Mouse (Mus musculus): ENCODE measurements around the gene Tldc2. TPM values are rescaled to one million over a fixed set of nuclear protein-coding genes. Genes with fewer than 3 reads are reported as not detected.

The Tldc2 gene
- polyA plus RNA-seq, 1 experiment from 2014 or later = not detected

DNA sequence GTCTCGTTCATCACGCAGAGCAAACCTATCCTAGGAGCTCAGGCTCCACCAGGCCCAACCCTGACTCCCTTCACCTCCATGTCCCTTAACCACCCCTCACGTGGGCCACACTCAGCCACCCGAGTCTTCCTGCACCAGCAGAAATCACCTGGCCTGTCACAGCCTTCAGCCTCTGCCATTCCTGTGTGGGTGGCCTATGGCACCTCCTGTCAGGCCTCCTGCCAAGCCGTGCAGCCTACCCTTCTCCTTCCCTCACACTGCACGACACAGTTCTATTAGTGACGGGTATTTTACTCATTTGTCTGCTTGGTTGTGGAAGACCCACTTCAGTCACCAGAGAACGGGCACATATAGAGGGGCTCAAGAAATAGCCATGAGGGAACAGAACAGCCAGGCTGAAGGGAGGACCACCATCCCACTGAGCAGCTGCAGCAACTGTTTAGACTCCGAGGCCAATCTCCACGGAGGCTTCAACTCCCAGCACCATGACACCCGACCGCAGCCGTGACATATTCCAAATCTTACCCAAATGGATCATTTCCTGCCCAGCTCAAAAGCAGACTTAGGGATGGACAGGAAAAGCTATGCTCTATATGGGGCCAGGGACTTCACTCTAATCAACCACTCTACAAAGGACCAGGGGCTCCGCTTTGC lies 18.0 kb upstream of the Tldc2 start:
- H3K27ac ChIP-seq = peak overlapping the region; percentile 97
- no peaks in the 10 kb centered on the region for H3K36me3 ChIP-seq (ENCODE audit: inconsistent target)
- H3K4me3 ChIP-seq (ENCODE audit: inconsistent target) = no peak overlapping the region
- peaks cover 80% of the 10 kb centered on the region for H3K79me2 ChIP-seq (ENCODE audit: inconsistent target)
- 87% methylated on average over 14 of the region's 14 CpGs for WGBS (ENCODE audit: missing documents)

DNA sequence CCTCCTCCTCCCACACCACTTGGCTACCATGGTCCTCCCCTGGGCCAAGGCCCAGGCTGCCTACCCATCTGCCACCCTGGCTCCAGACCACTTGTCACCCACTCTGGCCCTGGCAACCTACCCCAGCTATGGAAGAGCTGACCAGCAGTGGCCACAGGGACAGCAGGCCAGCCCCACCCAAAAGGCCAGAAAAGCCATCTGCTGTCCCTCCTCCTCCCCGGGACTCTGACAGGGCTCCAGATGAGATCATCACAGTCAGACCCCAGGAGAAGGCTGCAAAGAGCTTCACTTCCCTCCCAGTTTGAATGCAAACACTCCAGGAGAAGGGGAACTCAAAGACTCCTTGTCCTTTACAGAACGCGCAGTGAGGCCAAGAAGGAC lies 17.5 kb upstream of the Tldc2 start:
- H3K4me3 ChIP-seq (ENCODE audit: inconsistent target) = no peak overlapping the region
- H3K36me3 ChIP-seq (ENCODE audit: inconsistent target) = no peaks in the 10 kb centered on the region
- peaks cover 84% of the 10 kb centered on the region for H3K79me2 ChIP-seq (ENCODE audit: inconsistent target)
- WGBS (ENCODE audit: missing documents) = 0% methylated on average over 3 of the region's 3 CpGs
- peak overlapping the region; percentile 97 for H3K27ac ChIP-seq

GRCm38 (mm10) chr2:157069755-157070315 lies 17.0 kb upstream of the Tldc2 start:
- Histone ChIP-seq H3K4me3 (ENCODE audit: inconsistent target) (no peak overlapping the region), H3K79me2 (ENCODE audit: inconsistent target) (peaks cover 84% of the 10 kb centered on the region), H3K36me3 (ENCODE audit: inconsistent target) (no peaks in the 10 kb centered on the region), H3K27ac (peak overlapping the region; percentile 97)
- 19% methylated on average over 3 of the region's 3 CpGs for WGBS (ENCODE audit: missing documents)

- Histone ChIP-seq H3K79me2 (ENCODE audit: inconsistent target) (peaks cover 84% of the 10 kb centered on the region), H3K27ac (peak overlapping the region; percentile 97), H3K36me3 (ENCODE audit: inconsistent target) (no peaks in the 10 kb centered on the region), H3K4me3 (ENCODE audit: inconsistent target) (no peak overlapping the region)
- 7% methylated on average over 8 of the region's 9 CpGs for WGBS (ENCODE audit: missing documents)
These were observed 16.5 kb upstream of the Tldc2 start for GRCm38 (mm10) chr2:157070365-157070764.

- Histone ChIP-seq H3K27ac (peak overlapping the region; percentile 97), H3K4me3 (ENCODE audit: inconsistent target) (no peak overlapping the region), H3K79me2 (ENCODE audit: inconsistent target) (peaks cover 84% of the 10 kb centered on the region), H3K36me3 (ENCODE audit: inconsistent target) (no peaks in the 10 kb centered on the region)
- WGBS (ENCODE audit: missing documents) = 7% methylated on average over 2 of the region's 2 CpGs
These were observed 15.3 kb upstream of the Tldc2 start for GRCm38 (mm10) chr2:157071556-157071955.

DNA sequence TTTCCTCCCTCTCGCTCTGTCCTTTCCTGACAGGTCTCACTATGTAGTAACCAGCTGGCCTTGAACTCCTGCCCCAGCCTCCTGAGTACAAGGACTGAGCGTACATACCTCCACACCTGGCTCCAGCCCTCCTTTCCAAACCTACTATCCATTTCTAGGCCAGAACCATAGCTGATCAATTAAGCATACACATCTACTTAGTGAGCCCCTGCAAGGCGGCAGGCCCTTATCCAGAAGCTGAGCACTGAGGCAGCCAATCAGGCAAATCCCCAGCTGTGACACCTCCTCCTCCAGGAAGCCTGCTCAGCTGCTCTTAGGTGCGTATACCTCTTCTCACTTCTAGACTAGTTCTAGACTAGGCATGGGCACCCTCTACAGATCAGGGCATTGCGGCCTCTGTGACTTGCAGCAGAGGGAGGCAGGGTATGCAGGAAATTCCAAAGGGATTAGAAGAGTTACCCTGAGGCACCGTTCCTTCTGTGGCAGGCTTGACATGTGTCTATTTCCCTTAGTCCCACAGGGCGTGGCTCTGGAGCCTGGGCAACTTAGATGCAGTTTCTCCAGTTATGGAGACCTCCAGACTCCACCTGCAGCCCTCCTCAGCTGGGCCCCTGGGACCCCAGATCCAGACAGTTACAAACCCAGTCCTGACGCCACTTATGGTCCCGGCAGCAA lies 14.4 kb upstream of the Tldc2 start:
- no peak overlapping the region for H3K4me3 ChIP-seq (ENCODE audit: inconsistent target)
- no peaks in the 10 kb centered on the region for H3K36me3 ChIP-seq (ENCODE audit: inconsistent target)
- 93% methylated on average over 9 of the region's 9 CpGs for WGBS (ENCODE audit: missing documents)

GRCm38 (mm10) chr2:157073378-157074052 lies 13.3 kb upstream of the Tldc2 start:
- WGBS (ENCODE audit: missing documents) = 83% methylated on average over 9 of the region's 9 CpGs
- no peak overlapping the region for H3K27ac ChIP-seq
- no peak overlapping the region for H3K4me3 ChIP-seq (ENCODE audit: inconsistent target)
- H3K36me3 ChIP-seq (ENCODE audit: inconsistent target) = no peaks in the 10 kb centered on the region
- H3K79me2 ChIP-seq (ENCODE audit: inconsistent target) = peaks cover 80% of the 10 kb centered on the region

More for the DNA sequence above, 14.4 kb upstream of the Tldc2 start:
- Histone ChIP-seq H3K27ac (peak overlapping the region; percentile 97; the same call in 1 of the 2 replicates), H3K79me2 (ENCODE audit: inconsistent target) (peaks cover 84% of the 10 kb centered on the region)

GRCm38 (mm10) chr2:157074186-157074724 lies 12.6 kb upstream of the Tldc2 start:
- 95% methylated on average over 9 of the region's 9 CpGs for WGBS (ENCODE audit: missing documents)
- no peaks in the 10 kb centered on the region for H3K36me3 ChIP-seq (ENCODE audit: inconsistent target)
- no peak overlapping the region for H3K4me3 ChIP-seq (ENCODE audit: inconsistent target)
- H3K79me2 ChIP-seq (ENCODE audit: inconsistent target) = peaks cover 73% of the 10 kb centered on the region
- no peak overlapping the region for H3K27ac ChIP-seq

DNA sequence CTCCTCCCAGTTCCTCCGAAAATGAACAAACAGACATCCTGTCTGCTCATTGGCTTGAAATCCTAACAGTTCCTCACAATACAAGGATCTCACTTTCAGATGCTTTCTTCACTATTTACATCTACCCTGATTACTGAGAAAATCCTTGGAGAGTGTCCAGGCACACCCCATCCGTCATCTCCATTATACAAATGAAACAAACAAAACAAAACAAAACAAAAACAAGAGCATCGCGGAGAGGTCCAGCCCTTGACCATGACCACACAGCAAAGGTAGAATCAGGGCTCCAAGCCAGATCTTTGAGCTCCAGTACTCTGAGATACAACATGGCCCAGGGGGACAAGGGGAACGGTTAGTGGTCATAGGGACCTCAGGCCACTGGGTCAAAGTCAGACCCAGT lies 12.1 kb upstream of the Tldc2 start:
- H3K27ac ChIP-seq = no peak overlapping the region
- H3K79me2 ChIP-seq (ENCODE audit: inconsistent target) = peaks cover 72% of the 10 kb centered on the region
- H3K4me3 ChIP-seq (ENCODE audit: inconsistent target) = no peak overlapping the region
- 84% methylated on average over 5 of the region's 5 CpGs for WGBS (ENCODE audit: missing documents)
- no peaks in the 10 kb centered on the region for H3K36me3 ChIP-seq (ENCODE audit: inconsistent target)

DNA sequence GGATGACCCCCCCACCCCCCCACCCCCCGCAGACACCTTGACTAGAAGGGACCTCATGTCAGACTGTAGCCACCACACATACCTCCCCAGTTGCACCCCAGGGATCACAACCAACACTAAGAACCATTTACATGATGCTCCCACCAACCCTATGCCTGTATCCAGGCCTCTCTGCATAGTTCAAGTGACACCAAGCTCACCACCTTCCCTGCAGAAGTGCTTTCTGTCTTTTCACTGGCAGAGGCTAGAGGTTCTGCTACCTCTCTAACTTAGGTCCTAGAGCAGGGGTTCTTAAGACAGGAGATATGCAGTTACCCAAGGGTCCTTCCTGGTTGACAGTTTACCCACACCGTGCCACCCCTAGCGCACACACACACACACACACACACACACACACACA lies 11.6 kb upstream of the Tldc2 start:
- Histone ChIP-seq H3K27ac (no peak overlapping the region), H3K4me3 (ENCODE audit: inconsistent target) (no peak overlapping the region), H3K36me3 (ENCODE audit: inconsistent target) (no peaks in the 10 kb centered on the region), H3K79me2 (ENCODE audit: inconsistent target) (peaks cover 72% of the 10 kb centered on the region)
- WGBS (ENCODE audit: missing documents) = 68% methylated on average over 2 of the region's 3 CpGs

- WGBS (ENCODE audit: missing documents) = 73% methylated on average over 3 of the region's 3 CpGs
- Histone ChIP-seq H3K4me3 (ENCODE audit: inconsistent target) (no peak overlapping the region), H3K27ac (no peak overlapping the region), H3K79me2 (ENCODE audit: inconsistent target) (peaks cover 72% of the 10 kb centered on the region), H3K36me3 (ENCODE audit: inconsistent target) (no peaks in the 10 kb centered on the region)
These were observed 11.2 kb upstream of the Tldc2 start for GRCm38 (mm10) chr2:157075685-157076084.

- Histone ChIP-seq H3K4me3 (ENCODE audit: inconsistent target) (no peak overlapping the region), H3K79me2 (ENCODE audit: inconsistent target) (peaks cover 65% of the 10 kb centered on the region), H3K36me3 (ENCODE audit: inconsistent target) (no peaks in the 10 kb centered on the region), H3K27ac (no peak overlapping the region)
- 90% methylated on average over 7 of the region's 7 CpGs for WGBS (ENCODE audit: missing documents)
These were observed 10.3 kb upstream of the Tldc2 start for GRCm38 (mm10) chr2:157076585-157076984.

- Histone ChIP-seq H3K79me2 (ENCODE audit: inconsistent target) (peaks cover 59% of the 10 kb centered on the region), H3K4me3 (ENCODE audit: inconsistent target) (peak overlapping the region; percentile 74), H3K27ac (peak overlapping the region; percentile 76), H3K36me3 (ENCODE audit: inconsistent target) (no peaks in the 10 kb centered on the region)
- WGBS (ENCODE audit: missing documents) = 31% methylated on average over 5 of the region's 5 CpGs
These were observed 9.7 kb upstream of the Tldc2 start for GRCm38 (mm10) chr2:157077160-157077559.

- peaks cover 55% of the 10 kb centered on the region for H3K79me2 ChIP-seq (ENCODE audit: inconsistent target)
- H3K36me3 ChIP-seq (ENCODE audit: inconsistent target) = no peaks in the 10 kb centered on the region
- peak overlapping the region; percentile 74 for H3K4me3 ChIP-seq (ENCODE audit: inconsistent target)
- peak overlapping the region; percentile 76 for H3K27ac ChIP-seq
- 6% methylated on average over 7 of the region's 15 CpGs for whole genome bisulfite sequencing (ENCODE audit: missing documents)
These were observed 9.2 kb upstream of the Tldc2 start for GRCm38 (mm10) chr2:157077641-157078058.

All from macrophage (primary cell).